Mouse (Mus musculus) lung, postnatal 4 days (tissue): ENCODE results near the gene Gm14444.
"Not testable (repeated sequence)": the region's sequence is repeated elsewhere in the genome, so short reads cannot be mapped to it uniquely, and the experiment has no call there.

ENCODE experiments used
- DNase-seq, 2 experiments: peaks; one replicate each; pipeline ENCODE4 v3.0.0; 2021

Gm14444 gene

GRCm38 (mm10) chr2:175010022-175010421 lies at the start of gene Gm14444:
TSS of gene Gm14444 (plus strand) at chr2:175010241.
- not testable (repeated sequence) for DNase-seq

- peak; percentile 29 to 65 for DNase-seq
Observed at GRCm38 (mm10) chr2:174965466-174965865, 44.6 kb upstream of the Gm14444 start.

- DNase-seq = not testable (repeated sequence)
Observed at GRCm38 (mm10) chr2:175044268-175044667, 34.2 kb downstream of the Gm14444 start.

- DNase-seq = not testable (repeated sequence)
Observed at GRCm38 (mm10) chr2:175067681-175068261, 57.7 kb downstream of the Gm14444 start, which contains the start of gene Gm14393. TSS of gene Gm14393 (minus strand) at chr2:175067781.
